Mouse (Mus musculus) granulocyte monocyte progenitor cell, adult 5-6 weeks (primary cell): ENCODE data around the gene Nme7. TPM values are rescaled to one million over a fixed set of nuclear protein-coding genes. Genes with fewer than 3 reads are reported as not detected.

Experiments used
- ATAC-seq: replicated peaks from 2 replicates; pipeline ENCODE4 v1.8.0; 2016; ENCODE audit warnings: mild to moderate bottlenecking, moderate TSS enrichment, inconsistent platforms; ENCODE audit not compliant: poor library complexity, severe bottlenecking
- total RNA-seq, 2 experiments: library from RNA; stranded (forward) in 1 of 2; stranded (reverse) in 1 of 2; fragments of 200-712, 200-1000 nt in 1 of 2; fragments of >200 nt in 1 of 2; fragmentation: Nextera tagmentation in 1 of 2; gene quantifications; 2 replicates each; pipeline ENCODE4 v1.2.3; 2014 to 2017

The Nme7 gene
- total RNA-seq, 2 experiments from 2014 or later = 13.1 to 43.2 TPM

- ATAC-seq = no peak
Measured at GRCm38 (mm10) chr1:164482833-164483232, 178.9 kb downstream of the Nme7 start.

- ATAC-seq = no peak
Measured at GRCm38 (mm10) chr1:164483728-164484127, 179.8 kb downstream of the Nme7 start.

Other genes with a start within 250 kb of the Nme7 start
- gene Sell, start 242.1 kb upstream of the Nme7 start, total RNA-seq (2014; fragmentation: Nextera tagmentation) = 242 and 318 TPM in 2 replicates
- gene Sell, start 242.1 kb upstream of the Nme7 start, total RNA-seq (2017) = 272 and 305 TPM in 2 replicates
- 2.2 and 3.7 TPM in 2 replicates for gene Selp, start 188.9 kb upstream of the Nme7 start, total RNA-seq (2014; fragmentation: Nextera tagmentation)
- 0.60 and 1.5 TPM in 2 replicates for gene Selp, start 188.9 kb upstream of the Nme7 start, total RNA-seq (2017)
- gene F5, start 152.3 kb upstream of the Nme7 start, total RNA-seq (2014; fragmentation: Nextera tagmentation) = 1.5 and 3.4 TPM in 2 replicates
- 3.1 and 3.8 TPM in 2 replicates for gene F5, start 152.3 kb upstream of the Nme7 start, total RNA-seq (2017)
- 6.3 and 10.0 TPM in 2 replicates for gene Slc19a2, start 55.1 kb upstream of the Nme7 start, total RNA-seq (2014; fragmentation: Nextera tagmentation)
- 5.1 and 9.6 TPM in 2 replicates for gene Slc19a2, start 55.1 kb upstream of the Nme7 start, total RNA-seq (2017)
- gene Ccdc181, start 28.5 kb upstream of the Nme7 start, total RNA-seq (2014; fragmentation: Nextera tagmentation) = 5.5 and 6.1 TPM in 2 replicates
- 23.0 and 25.3 TPM in 2 replicates for gene Ccdc181, start 28.5 kb upstream of the Nme7 start, total RNA-seq (2017)
- gene Blzf1, start 3.4 kb downstream of the Nme7 start, total RNA-seq (2014; fragmentation: Nextera tagmentation) = 15.6 and 30.9 TPM in 2 replicates
- 36.2 and 44.7 TPM in 2 replicates for gene Blzf1, start 3.4 kb downstream of the Nme7 start, total RNA-seq (2017)
- 7.5 and 8.7 TPM in 2 replicates for gene Atp1b1, start 154.2 kb downstream of the Nme7 start, total RNA-seq (2014; fragmentation: Nextera tagmentation)
- 5.6 and 8.1 TPM in 2 replicates for gene Atp1b1, start 154.2 kb downstream of the Nme7 start, total RNA-seq (2017)